Mouse (Mus musculus): ENCODE data around the gene Fbxw5.

GRCm38 (mm10) chr2:25463630-25464029 lies 36.9 kb upstream of the Fbxw5 start:
- TF ChIP-seq POLR2A (IDR thresholded peaks at IDR 0.05; ENCODE audit: control insufficient read depth in 1 of 2, insufficient read depth in 1 of 2, low read depth in 1 of 2, low read length in 2 of 2, poor library complexity in 1 of 2) (no peak), USF1 (IDR thresholded peaks at IDR 0.05; ENCODE audit: low read depth, low read length) (no peak), GATA1 (IDR thresholded peaks at IDR 0.05; ENCODE audit: low read depth, low read length) (no peak), MXI1 (IDR thresholded peaks at IDR 0.05; ENCODE audit: low read depth, low read length) (no peak), EP300 (IDR thresholded peaks at IDR 0.05; ENCODE audit: low read depth in 1 of 2, low read length in 2 of 2) (no peak), HCFC1 (IDR thresholded peaks at IDR 0.05; ENCODE audit: low read depth, low read length) (no peak), CTCF (IDR thresholded peaks at IDR 0.05 in 2 of 3, conservative IDR thresholded peaks at IDR 0.05 in 1 of 3; ENCODE audit: control insufficient read depth in 1 of 3, insufficient read depth in 1 of 3, low read depth in 2 of 3, low read length in 3 of 3, poor library complexity in 1 of 3, severe bottlenecking in 1 of 3) (no peak), POLR2AphosphoS5 (IDR thresholded peaks at IDR 0.05; ENCODE audit: borderline replicate concordance, low read depth, low read length) (no peak), TCF12 (IDR thresholded peaks at IDR 0.05; ENCODE audit: low read depth, low read length) (no peak)
